Mouse (Mus musculus) forebrain, embryonic 16.5 days (tissue): Measurements from ENCODE around the gene Tank. TPM values are rescaled to one million over a fixed set of nuclear protein-coding genes. Genes with fewer than 3 reads are reported as not detected.

Experiments
- ATAC-seq: fragments of 200-750 bp; cut with Nextera tagmentation; 2 replicates; pipeline ENCODE4 v1.8.0; 2017; ENCODE audit warnings: mild to moderate bottlenecking, moderate library complexity
- H3K27ac ChIP-seq: fragments of 300-500 bp; sonication (generic); 2 replicates; pipeline ENCODE4 v1.5.1; 2014; ENCODE audit warnings: low read length, control low read depth
- H3K27me3 ChIP-seq: fragments of 300-500 bp; sonication (generic); replicated peaks from 2 replicates; pipeline ENCODE4 v1.6.1; 2014; ENCODE audit warnings: low read length; ENCODE audit not compliant: control insufficient read depth, insufficient read depth
- H3K36me3 ChIP-seq: fragments of 300-500 bp; sonication (generic); 2 replicates; pipeline ENCODE4 v1.6.1; 2014; ENCODE audit not compliant: control insufficient read depth, insufficient read depth
- H3K4me1 ChIP-seq: fragments of 300-500 bp; sonication (generic); replicated peaks from 2 replicates; pipeline ENCODE4 v1.6.1; 2014; ENCODE audit warnings: low read length; ENCODE audit not compliant: control insufficient read depth, insufficient read depth
- H3K4me2 ChIP-seq: fragments of 300-500 bp; sonication (generic); 2 replicates; pipeline ENCODE4 v1.6.1; 2014; ENCODE audit warnings: mild to moderate bottlenecking, low read length, control low read depth
- H3K4me3 ChIP-seq: fragments of 300-500 bp; sonication (generic); replicated peaks from 2 replicates; pipeline ENCODE4 v1.5.1; 2014; ENCODE audit warnings: mild to moderate bottlenecking, low read length, control low read depth
- H3K9ac ChIP-seq: fragments of 300-500 bp; sonication (generic); replicated peaks from 2 replicates; pipeline ENCODE4 v1.6.1; 2014; ENCODE audit warnings: low read depth, low read length, control low read depth
- H3K9me3 ChIP-seq: fragments of 300-500 bp; sonication (generic); 2 replicates; pipeline ENCODE4 v1.6.1; 2016; ENCODE audit warnings: low read length; ENCODE audit not compliant: control insufficient read depth
- WGBS: fragments of 180-500 bp; shearing (Covaris S2); extraction: QIAGEN DNeasy Blood & Tissue Kit; methylation state at CpG from one replicate; pipeline ENCODE4 v1.1.7; 2014; 5-methylcytosine and 5-hydroxymethylcytosine counted together
- polyA plus RNA-seq: library from polyadenylated mRNA; unstranded; fragments of >200 nt; fragmentation: Nextera tagmentation; extraction: Ambion mirVana; gene quantifications from 2 replicates; pipeline ENCODE4 v1.2.1, GENCODE M21; 2015

The Tank gene
- polyA plus RNA-seq, 1 experiment from 2014 or later: 30.0 TPM

- H3K4me2 ChIP-seq: no peak overlapping the region
- no peaks in the 10 kb centered on the region for H3K9me3 ChIP-seq
- no peaks in the 10 kb centered on the region for H3K4me1 ChIP-seq
- H3K36me3 ChIP-seq: no peaks in the 10 kb centered on the region
- no peak overlapping the region for H3K27ac ChIP-seq
- no peak overlapping the region for H3K4me3 ChIP-seq
- ATAC-seq: no peak
- no peak overlapping the region for H3K9ac ChIP-seq
- 83% methylated on average over 17 of the region's 17 CpGs for WGBS
- no peaks in the 10 kb centered on the region for H3K27me3 ChIP-seq
Measured at GRCm38 (mm10) chr2:61576928-61577695, 1.3 kb upstream of the Tank start.

GRCm38 (mm10) chr2:61577696-61578062 is 706 bp upstream of the Tank start:
- H3K4me1 ChIP-seq: no peaks in the 10 kb centered on the region
- no peak overlapping the region for H3K9ac ChIP-seq
- H3K9me3 ChIP-seq: no peaks in the 10 kb centered on the region
- no peaks in the 10 kb centered on the region for H3K36me3 ChIP-seq
- ATAC-seq: no peak
- H3K27ac ChIP-seq: no peak overlapping the region
- 69% methylated on average over 7 of the region's 7 CpGs for WGBS
- no peak overlapping the region for H3K4me2 ChIP-seq
- no peak overlapping the region for H3K4me3 ChIP-seq
- H3K27me3 ChIP-seq: no peaks in the 10 kb centered on the region

GRCm38 (mm10) chr2:61579501-61579990 is 1.2 kb downstream of the Tank start:
- ATAC-seq: no peak
- Histone ChIP-seq H3K27me3 (no peaks in the 10 kb centered on the region), H3K4me2 (no peak overlapping the region), H3K9me3 (no peaks in the 10 kb centered on the region), H3K4me3 (no peak overlapping the region), H3K4me1 (no peaks in the 10 kb centered on the region), H3K27ac (no peak overlapping the region), H3K36me3 (no peaks in the 10 kb centered on the region), H3K9ac (no peak overlapping the region)
- 87% methylated on average over 3 of the region's 3 CpGs for WGBS

GRCm38 (mm10) chr2:61580091-61580490 is 1.7 kb downstream of the Tank start:
- no peak for ATAC-seq
- no peaks in the 10 kb centered on the region for H3K4me1 ChIP-seq

GRCm38 (mm10) chr2:61580555-61581080 is 2.2 kb downstream of the Tank start:
- H3K4me3 ChIP-seq: no peak overlapping the region
- ATAC-seq: no peak

More at GRCm38 (mm10) chr2:61580091-61580490, 1.7 kb downstream of the Tank start:
- Histone ChIP-seq H3K9me3 (no peaks in the 10 kb centered on the region), H3K4me2 (no peak overlapping the region), H3K4me3 (no peak overlapping the region), H3K27ac (no peak overlapping the region), H3K27me3 (no peaks in the 10 kb centered on the region), H3K36me3 (no peaks in the 10 kb centered on the region), H3K9ac (no peak overlapping the region)
- WGBS: 85% methylated on average over 3 of the region's 3 CpGs

GRCm38 (mm10) chr2:61582578-61583315 is 4.4 kb downstream of the Tank start:
- ATAC-seq: no peak
- Histone ChIP-seq H3K4me2 (no peak overlapping the region), H3K4me3 (no peak overlapping the region), H3K27me3 (no peaks in the 10 kb centered on the region), H3K27ac (no peak overlapping the region), H3K36me3 (no peaks in the 10 kb centered on the region), H3K9me3 (no peaks in the 10 kb centered on the region), H3K9ac (no peak overlapping the region), H3K4me1 (no peaks in the 10 kb centered on the region)
- WGBS: 90% methylated on average over 5 of the region's 5 CpGs

More at GRCm38 (mm10) chr2:61580555-61581080, 2.2 kb downstream of the Tank start:
- Histone ChIP-seq H3K9me3 (no peaks in the 10 kb centered on the region), H3K36me3 (no peaks in the 10 kb centered on the region), H3K9ac (no peak overlapping the region), H3K4me1 (no peaks in the 10 kb centered on the region), H3K27ac (no peak overlapping the region), H3K4me2 (no peak overlapping the region), H3K27me3 (no peaks in the 10 kb centered on the region)
- WGBS: 62% methylated on average over 10 of the region's 10 CpGs

GRCm38 (mm10) chr2:61585447-61585846 is 7.1 kb downstream of the Tank start:
- Histone ChIP-seq H3K27ac (no peak overlapping the region), H3K9ac (no peak overlapping the region), H3K36me3 (no peaks in the 10 kb centered on the region), H3K27me3 (no peaks in the 10 kb centered on the region), H3K4me2 (no peak overlapping the region), H3K4me3 (no peak overlapping the region), H3K9me3 (no peaks in the 10 kb centered on the region), H3K4me1 (no peaks in the 10 kb centered on the region)
- ATAC-seq: no peak
- WGBS: 84% methylated on average over 1 of the region's 1 CpGs

GRCm38 (mm10) chr2:61586166-61586565 is 7.8 kb downstream of the Tank start:
- ATAC-seq: no peak
- Histone ChIP-seq H3K4me3 (no peak overlapping the region), H3K4me1 (no peaks in the 10 kb centered on the region), H3K9ac (no peak overlapping the region), H3K27me3 (no peaks in the 10 kb centered on the region), H3K27ac (no peak overlapping the region), H3K4me2 (no peak overlapping the region), H3K36me3 (no peaks in the 10 kb centered on the region), H3K9me3 (no peaks in the 10 kb centered on the region)
- 93% methylated on average over 3 of the region's 3 CpGs for WGBS

- H3K4me1 ChIP-seq: peaks cover 7% of the 10 kb centered on the region; the same call in 1 of the 2 replicates
- no peaks in the 10 kb centered on the region for H3K36me3 ChIP-seq
- no peaks in the 10 kb centered on the region for H3K9me3 ChIP-seq
- ATAC-seq: no peak
- H3K27ac ChIP-seq: no peak overlapping the region
- H3K27me3 ChIP-seq: no peaks in the 10 kb centered on the region
- 84% methylated on average over 2 of the region's 2 CpGs for WGBS
- H3K4me2 ChIP-seq: no peak overlapping the region
- H3K4me3 ChIP-seq: no peak overlapping the region
- no peak overlapping the region for H3K9ac ChIP-seq
Measured at GRCm38 (mm10) chr2:61590751-61591150, 12.4 kb downstream of the Tank start.
